Mouse (Mus musculus): ENCODE measurements around the gene Lrrc4. TPM values are rescaled to one million over a fixed set of nuclear protein-coding genes. Genes with fewer than 3 reads are reported as not detected.

Gene Lrrc4
- polyA plus RNA-seq, 1 experiment from 2014 or later: 0.22 TPM

GRCm38 (mm10) chr6:28832751-28833291, 1.3 kb upstream of the Lrrc4 start:
- Histone ChIP-seq H3K9me3 (replicated peaks; ENCODE audit: control insufficient read depth, low read length) (no peaks in the 10 kb centered on the region), H3K9ac (ENCODE audit: low read length) (peak overlapping the region; percentile 72), H3K36me3 (ENCODE audit: control insufficient read depth, insufficient read depth) (no peaks in the 10 kb centered on the region), H3K4me3 (ENCODE audit: low read length) (peak overlapping the region; percentile 63), H3K4me1 (ENCODE audit: control insufficient read depth, insufficient read depth, low read length) (peaks cover 5% of the 10 kb centered on the region), H3K27me3 (ENCODE audit: control insufficient read depth, insufficient read depth, low read length) (peaks cover 19% of the 10 kb centered on the region), H3K4me2 (ENCODE audit: low read depth, low read length) (peak overlapping the region; percentile 98), H3K27ac (ENCODE audit: low read length) (no peak overlapping the region)
- peak; percentile 38 for ATAC-seq (replicated peaks; ENCODE audit: extremely low read depth, insufficient read depth, low FRiP score)
- WGBS: under 1% methylated on average over 57 of the region's 58 CpGs

- H3K4me2 ChIP-seq (ENCODE audit: low read depth, low read length): peak overlapping the region; percentile 98
- peaks cover 19% of the 10 kb centered on the region for H3K27me3 ChIP-seq (ENCODE audit: control insufficient read depth, insufficient read depth, low read length)
- peaks cover 5% of the 10 kb centered on the region for H3K4me1 ChIP-seq (ENCODE audit: control insufficient read depth, insufficient read depth, low read length)
- peak overlapping the region; percentile 72 for H3K9ac ChIP-seq (ENCODE audit: low read length)
- peak; percentile 41; the same call in 1 of the 2 replicates for ATAC-seq (replicated peaks; ENCODE audit: extremely low read depth, insufficient read depth, low FRiP score)
- WGBS: under 1% methylated on average over 64 of the region's 82 CpGs
- peak overlapping the region; percentile 63 for H3K4me3 ChIP-seq (ENCODE audit: low read length)
- H3K36me3 ChIP-seq (ENCODE audit: control insufficient read depth, insufficient read depth): no peaks in the 10 kb centered on the region
- no peaks in the 10 kb centered on the region for H3K9me3 ChIP-seq (replicated peaks; ENCODE audit: control insufficient read depth, low read length)
- no peak overlapping the region for H3K27ac ChIP-seq (ENCODE audit: low read length)
These were observed 555 bp upstream of the Lrrc4 start for GRCm38 (mm10) chr6:28831854-28832750.

- H3K9ac ChIP-seq (ENCODE audit: low read length): no peak overlapping the region
- H3K9me3 ChIP-seq (replicated peaks; ENCODE audit: control insufficient read depth, low read length): no peaks in the 10 kb centered on the region
- 93% methylated on average over 12 of the region's 12 CpGs for WGBS
- H3K36me3 ChIP-seq (ENCODE audit: control insufficient read depth, insufficient read depth): no peaks in the 10 kb centered on the region
- no peak overlapping the region for H3K27ac ChIP-seq (ENCODE audit: low read length)
- no peak for ATAC-seq (replicated peaks; ENCODE audit: extremely low read depth, insufficient read depth, low FRiP score)
- H3K4me3 ChIP-seq (ENCODE audit: low read length): no peak overlapping the region
- H3K4me1 ChIP-seq (ENCODE audit: control insufficient read depth, insufficient read depth, low read length): peaks cover 5% of the 10 kb centered on the region
- peaks cover 19% of the 10 kb centered on the region for H3K27me3 ChIP-seq (ENCODE audit: control insufficient read depth, insufficient read depth, low read length)
- H3K4me2 ChIP-seq (ENCODE audit: low read depth, low read length): no peak overlapping the region
These were observed 1.2 kb downstream of the Lrrc4 start for GRCm38 (mm10) chr6:28830306-28830705.

- Histone ChIP-seq H3K27me3 (ENCODE audit: control insufficient read depth, insufficient read depth, low read length) (peaks cover 14% of the 10 kb centered on the region), H3K4me3 (ENCODE audit: low read length) (no peak overlapping the region), H3K9ac (ENCODE audit: low read length) (no peak overlapping the region), H3K9me3 (replicated peaks; ENCODE audit: control insufficient read depth, low read length) (no peaks in the 10 kb centered on the region), H3K4me1 (ENCODE audit: control insufficient read depth, insufficient read depth, low read length) (peaks cover 2% of the 10 kb centered on the region), H3K36me3 (ENCODE audit: control insufficient read depth, insufficient read depth) (no peaks in the 10 kb centered on the region), H3K27ac (ENCODE audit: low read length) (no peak overlapping the region), H3K4me2 (ENCODE audit: low read depth, low read length) (no peak overlapping the region)
- ATAC-seq (replicated peaks; ENCODE audit: extremely low read depth, insufficient read depth, low FRiP score): no peak
- WGBS: 48% methylated on average over 6 of the region's 6 CpGs
These were observed 3.0 kb downstream of the Lrrc4 start for GRCm38 (mm10) chr6:28828593-28828992.

- ATAC-seq (replicated peaks; ENCODE audit: extremely low read depth, insufficient read depth, low FRiP score): no peak
- Histone ChIP-seq H3K4me2 (ENCODE audit: low read depth, low read length) (no peak overlapping the region), H3K27me3 (ENCODE audit: control insufficient read depth, insufficient read depth, low read length) (peaks cover 14% of the 10 kb centered on the region), H3K9me3 (replicated peaks; ENCODE audit: control insufficient read depth, low read length) (no peaks in the 10 kb centered on the region), H3K4me3 (ENCODE audit: low read length) (no peak overlapping the region), H3K4me1 (ENCODE audit: control insufficient read depth, insufficient read depth, low read length) (no peaks in the 10 kb centered on the region; the same call in 1 of the 2 replicates), H3K9ac (ENCODE audit: low read length) (no peak overlapping the region), H3K27ac (ENCODE audit: low read length) (no peak overlapping the region), H3K36me3 (ENCODE audit: control insufficient read depth, insufficient read depth) (no peaks in the 10 kb centered on the region)
- WGBS: 63% methylated on average over 3 of the region's 3 CpGs
These were observed 4.0 kb downstream of the Lrrc4 start for GRCm38 (mm10) chr6:28827565-28827964.

- Histone ChIP-seq H3K27ac (ENCODE audit: low read length) (no peak overlapping the region), H3K9me3 (replicated peaks; ENCODE audit: control insufficient read depth, low read length) (no peaks in the 10 kb centered on the region), H3K36me3 (ENCODE audit: control insufficient read depth, insufficient read depth) (no peaks in the 10 kb centered on the region), H3K9ac (ENCODE audit: low read length) (no peak overlapping the region), H3K4me1 (ENCODE audit: control insufficient read depth, insufficient read depth, low read length) (no peaks in the 10 kb centered on the region; the same call in 1 of the 2 replicates), H3K27me3 (ENCODE audit: control insufficient read depth, insufficient read depth, low read length) (peaks cover 14% of the 10 kb centered on the region), H3K4me3 (ENCODE audit: low read length) (no peak overlapping the region), H3K4me2 (ENCODE audit: low read depth, low read length) (no peak overlapping the region)
- 68% methylated on average over 9 of the region's 9 CpGs for WGBS
- no peak for ATAC-seq (replicated peaks; ENCODE audit: extremely low read depth, insufficient read depth, low FRiP score)
These were observed 4.7 kb downstream of the Lrrc4 start for GRCm38 (mm10) chr6:28826689-28827389.

- whole genome bisulfite sequencing: 77% methylated on average over 3 of the region's 3 CpGs
- Histone ChIP-seq H3K4me3 (ENCODE audit: low read length) (no peak overlapping the region), H3K4me1 (ENCODE audit: control insufficient read depth, insufficient read depth, low read length) (no peaks in the 10 kb centered on the region), H3K4me2 (ENCODE audit: low read depth, low read length) (no peak overlapping the region), H3K36me3 (ENCODE audit: control insufficient read depth, insufficient read depth) (no peaks in the 10 kb centered on the region), H3K9ac (ENCODE audit: low read length) (no peak overlapping the region), H3K27me3 (ENCODE audit: control insufficient read depth, insufficient read depth, low read length) (peaks cover 7% of the 10 kb centered on the region), H3K27ac (ENCODE audit: low read length) (no peak overlapping the region), H3K9me3 (replicated peaks; ENCODE audit: control insufficient read depth, low read length) (no peaks in the 10 kb centered on the region)
- ATAC-seq (replicated peaks; ENCODE audit: extremely low read depth, insufficient read depth, low FRiP score): no peak
These were observed 5.7 kb downstream of the Lrrc4 start for GRCm38 (mm10) chr6:28825894-28826293.

- no peak overlapping the region for H3K4me2 ChIP-seq (ENCODE audit: low read depth, low read length)
- no peaks in the 10 kb centered on the region for H3K4me1 ChIP-seq (ENCODE audit: control insufficient read depth, insufficient read depth, low read length)
- H3K36me3 ChIP-seq (ENCODE audit: control insufficient read depth, insufficient read depth): no peaks in the 10 kb centered on the region
- H3K4me3 ChIP-seq (ENCODE audit: low read length): no peak overlapping the region
- no peaks in the 10 kb centered on the region for H3K9me3 ChIP-seq (replicated peaks; ENCODE audit: control insufficient read depth, low read length)
- no peak overlapping the region for H3K27ac ChIP-seq (ENCODE audit: low read length)
- no peak for ATAC-seq (replicated peaks; ENCODE audit: extremely low read depth, insufficient read depth, low FRiP score)
- H3K9ac ChIP-seq (ENCODE audit: low read length): no peak overlapping the region
- H3K27me3 ChIP-seq (ENCODE audit: control insufficient read depth, insufficient read depth, low read length): no peaks in the 10 kb centered on the region
- 86% methylated on average over 5 of the region's 5 CpGs for WGBS
These were observed 7.7 kb downstream of the Lrrc4 start for GRCm38 (mm10) chr6:28823802-28824201.

GRCm38 (mm10) chr6:28823375-28823774, 8.2 kb downstream of the Lrrc4 start:
- H3K4me2 ChIP-seq (ENCODE audit: low read depth, low read length): no peak overlapping the region
- WGBS: 75% methylated on average over 3 of the region's 3 CpGs
- no peak for ATAC-seq (replicated peaks; ENCODE audit: extremely low read depth, insufficient read depth, low FRiP score)

More at GRCm38 (mm10) chr6:28823375-28823774, 8.2 kb downstream of the Lrrc4 start:
- Histone ChIP-seq H3K36me3 (ENCODE audit: control insufficient read depth, insufficient read depth) (no peaks in the 10 kb centered on the region), H3K9ac (ENCODE audit: low read length) (no peak overlapping the region), H3K27ac (ENCODE audit: low read length) (no peak overlapping the region), H3K4me1 (ENCODE audit: control insufficient read depth, insufficient read depth, low read length) (no peaks in the 10 kb centered on the region), H3K4me3 (ENCODE audit: low read length) (no peak overlapping the region), H3K27me3 (ENCODE audit: control insufficient read depth, insufficient read depth, low read length) (no peaks in the 10 kb centered on the region), H3K9me3 (replicated peaks; ENCODE audit: control insufficient read depth, low read length) (no peaks in the 10 kb centered on the region)
